Mouse (Mus musculus): ENCODE measurements around the gene Rxra. TPM values are rescaled to one million over a fixed set of nuclear protein-coding genes. Genes with fewer than 3 reads are reported as not detected.

Gene Rxra
- polyA plus RNA-seq, 1 experiment from 2014 or later: 11.2 TPM

DNA sequence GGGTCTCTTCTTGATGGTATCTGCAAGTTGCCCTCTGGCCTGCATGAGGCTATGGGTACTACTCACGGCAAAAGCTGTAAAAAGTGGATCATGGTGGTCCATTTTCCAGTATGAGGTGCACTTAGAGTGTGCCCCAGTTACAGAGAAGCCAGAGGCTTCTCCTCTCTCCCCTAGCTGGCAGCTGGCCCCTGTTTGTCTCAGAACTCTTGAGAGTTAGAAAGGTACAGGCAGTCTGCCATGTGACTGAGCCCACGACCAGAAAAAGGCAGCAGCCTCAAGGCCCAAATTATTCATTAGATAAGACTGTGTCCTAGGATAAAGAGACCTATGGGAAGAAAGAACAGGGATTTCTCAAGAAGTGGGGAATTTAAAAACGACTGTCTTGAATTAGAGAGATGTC is 30.8 kb upstream of the Rxra start:
- no peak for ATAC-seq (ENCODE audit: low FRiP score)
- Histone ChIP-seq H3K4me3 (no peak overlapping the region), H3K9ac (no peak overlapping the region), H3K36me3 (no peaks in the 10 kb centered on the region), H3K27ac (no peak overlapping the region), H3K4me2 (replicated peaks) (no peak overlapping the region), H3K4me1 (peaks cover 29% of the 10 kb centered on the region), H3K27me3 (peaks cover 5% of the 10 kb centered on the region), H3K9me3 (replicated peaks) (no peaks in the 10 kb centered on the region)
- WGBS: 66% methylated on average over 3 of the region's 3 CpGs

DNA sequence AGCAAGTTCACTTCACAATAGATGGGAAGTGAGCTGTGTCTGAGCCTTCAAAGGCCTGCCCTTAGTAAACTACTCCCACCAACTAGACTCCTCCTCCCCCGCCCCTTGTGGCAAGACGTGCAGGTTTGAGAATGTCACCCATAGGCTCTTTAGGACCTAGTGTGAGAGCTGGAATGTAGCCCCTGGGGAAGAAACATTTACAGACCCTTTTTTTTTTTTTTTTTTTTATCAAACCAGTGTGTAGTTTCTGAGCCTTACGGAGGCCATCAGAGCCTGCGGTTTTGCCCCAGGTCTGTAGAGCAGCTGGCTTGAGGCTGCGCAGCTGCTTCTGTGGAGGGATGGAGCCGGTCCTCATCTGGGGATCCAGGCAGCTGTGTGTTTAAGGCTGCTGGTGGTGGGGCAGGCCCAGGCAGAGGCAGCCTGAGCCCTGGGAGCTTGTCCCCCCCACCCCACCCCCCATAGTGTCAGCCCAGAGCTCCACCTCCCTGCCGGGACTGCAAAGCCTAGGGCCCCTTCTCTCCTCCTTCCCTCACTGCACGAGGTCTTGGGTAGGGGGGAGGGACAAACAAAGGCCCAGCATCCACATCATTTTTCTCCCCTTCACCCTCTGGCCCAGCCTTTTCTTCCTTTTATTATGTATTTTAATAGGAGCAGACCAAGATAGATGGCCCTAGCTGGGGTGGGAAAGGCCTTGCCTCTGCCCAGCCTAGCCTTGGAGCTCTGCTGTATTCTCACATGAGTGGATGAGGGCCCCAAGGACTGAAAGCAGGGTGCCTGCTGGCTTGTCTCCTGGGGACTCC is 26.2 kb upstream of the Rxra start:
- Histone ChIP-seq H3K36me3 (no peaks in the 10 kb centered on the region), H3K4me2 (replicated peaks) (no peak overlapping the region), H3K9ac (no peak overlapping the region; the same call in 1 of the 2 replicates), H3K27me3 (peaks cover 5% of the 10 kb centered on the region), H3K27ac (peak overlapping the region; percentile 58), H3K9me3 (replicated peaks) (no peaks in the 10 kb centered on the region), H3K4me1 (peaks cover 19% of the 10 kb centered on the region), H3K4me3 (no peak overlapping the region)
- 12% methylated on average over 8 of the region's 8 CpGs for WGBS
- ATAC-seq (ENCODE audit: low FRiP score): peak; percentile 86

DNA sequence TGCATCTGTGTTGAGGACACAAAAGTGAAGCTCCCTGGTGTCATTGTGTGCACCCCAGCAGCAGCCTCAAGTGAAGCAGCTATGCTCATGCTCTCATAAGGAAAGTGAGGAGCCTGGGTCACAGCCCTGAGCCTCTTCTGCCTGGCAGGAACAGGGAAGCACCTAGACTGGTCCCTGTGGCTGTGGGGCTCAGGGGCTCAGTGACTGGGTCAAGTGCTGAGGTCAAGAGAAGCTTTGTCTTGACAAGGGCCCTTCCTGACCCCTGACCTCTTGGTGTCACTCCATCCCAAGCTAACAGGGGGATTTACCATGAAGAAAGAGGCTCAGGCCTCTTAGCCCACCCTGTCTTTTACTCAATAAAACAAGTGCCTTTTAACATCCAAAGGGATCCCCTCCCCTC is 25.2 kb upstream of the Rxra start:
- ATAC-seq (ENCODE audit: low FRiP score): no peak
- Histone ChIP-seq H3K27ac (peak overlapping the region; percentile 58), H3K9ac (no peak overlapping the region), H3K27me3 (peaks cover 3% of the 10 kb centered on the region), H3K4me2 (replicated peaks) (no peak overlapping the region), H3K9me3 (replicated peaks) (no peaks in the 10 kb centered on the region), H3K4me1 (peaks cover 19% of the 10 kb centered on the region), H3K36me3 (no peaks in the 10 kb centered on the region), H3K4me3 (no peak overlapping the region)

DNA sequence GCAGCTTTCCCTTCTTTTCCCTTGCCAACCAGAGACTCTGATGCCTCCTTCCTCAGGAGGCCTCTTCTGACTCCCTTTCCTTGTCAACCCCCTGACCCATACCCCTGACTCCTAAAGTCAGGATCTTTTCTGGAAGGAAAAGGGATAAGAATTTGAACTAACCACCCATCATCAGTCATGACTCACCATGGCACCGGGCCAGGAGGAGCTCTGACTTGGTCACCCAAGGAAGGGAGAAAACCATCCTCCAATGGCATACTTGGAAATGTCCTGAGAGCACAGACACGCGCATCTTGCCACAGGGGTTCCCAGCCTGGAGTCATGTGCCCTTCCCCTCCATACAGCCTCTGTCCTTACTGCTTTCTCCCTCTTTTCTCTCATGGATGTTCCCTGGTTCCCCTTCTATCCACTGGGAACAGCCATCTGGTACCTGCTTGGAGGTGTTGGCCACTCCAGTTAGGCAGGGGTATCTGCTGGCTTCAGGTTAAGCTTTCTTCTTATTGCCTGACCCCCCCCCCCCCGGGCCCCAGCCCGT is 22.7 kb upstream of the Rxra start:
- Histone ChIP-seq H3K27ac (no peak overlapping the region), H3K4me3 (no peak overlapping the region), H3K9ac (no peak overlapping the region), H3K27me3 (no peaks in the 10 kb centered on the region; the same call in 1 of the 2 replicates), H3K9me3 (replicated peaks) (no peaks in the 10 kb centered on the region), H3K36me3 (no peaks in the 10 kb centered on the region), H3K4me1 (peaks cover 19% of the 10 kb centered on the region), H3K4me2 (replicated peaks) (no peak overlapping the region)
- no peak for ATAC-seq (ENCODE audit: low FRiP score)
- 81% methylated on average over 5 of the region's 5 CpGs for WGBS

DNA sequence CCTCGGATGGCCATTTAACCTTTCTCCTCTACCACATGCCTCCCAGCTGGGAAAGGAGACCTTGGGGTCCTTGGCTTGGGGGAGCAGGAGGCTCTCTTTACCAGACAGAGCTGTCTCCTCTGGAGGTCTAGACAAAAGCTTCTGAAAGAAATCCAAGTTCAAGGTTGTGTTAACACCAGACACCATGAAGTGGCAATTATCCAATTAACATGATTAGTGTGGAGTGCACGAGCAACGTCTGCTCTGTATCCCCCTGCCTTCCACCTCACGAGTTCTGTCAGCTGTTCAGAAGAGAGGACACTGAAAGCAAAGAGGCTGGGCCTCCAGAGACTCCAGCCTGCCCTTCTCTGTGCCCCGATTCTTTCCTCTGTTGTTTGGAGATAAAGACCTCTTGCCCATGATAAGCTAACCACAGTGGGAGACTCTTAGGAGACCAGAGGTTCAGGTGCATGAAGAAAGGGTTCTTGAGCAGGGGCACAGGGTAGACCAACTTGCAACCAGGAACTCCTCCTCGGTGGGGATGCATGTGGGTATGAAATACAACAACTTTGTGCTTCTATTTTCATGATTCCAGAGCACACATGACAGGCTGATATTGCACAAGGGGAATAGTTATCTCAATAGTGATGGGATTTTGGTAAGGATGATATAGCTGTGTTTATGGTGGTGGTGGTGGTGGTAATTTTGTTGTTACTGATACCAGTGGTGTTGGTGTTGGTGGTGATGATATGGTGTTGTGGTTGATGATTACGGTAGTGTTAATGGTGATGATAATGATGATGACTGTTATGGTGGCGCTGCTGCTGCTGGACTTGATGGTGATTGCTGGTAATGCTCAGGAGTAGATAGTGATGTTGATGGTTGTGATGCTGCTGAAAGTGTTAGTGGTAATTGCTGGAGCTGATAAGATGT is 21.7 kb upstream of the Rxra start:
- Histone ChIP-seq H3K4me1 (peaks cover 17% of the 10 kb centered on the region), H3K9me3 (replicated peaks) (no peaks in the 10 kb centered on the region), H3K27me3 (no peaks in the 10 kb centered on the region; the same call in 1 of the 2 replicates), H3K36me3 (no peaks in the 10 kb centered on the region), H3K4me2 (replicated peaks) (no peak overlapping the region), H3K9ac (no peak overlapping the region), H3K4me3 (no peak overlapping the region), H3K27ac (no peak overlapping the region)
- ATAC-seq (ENCODE audit: low FRiP score): no peak
- WGBS: 66% methylated on average over 8 of the region's 8 CpGs

DNA sequence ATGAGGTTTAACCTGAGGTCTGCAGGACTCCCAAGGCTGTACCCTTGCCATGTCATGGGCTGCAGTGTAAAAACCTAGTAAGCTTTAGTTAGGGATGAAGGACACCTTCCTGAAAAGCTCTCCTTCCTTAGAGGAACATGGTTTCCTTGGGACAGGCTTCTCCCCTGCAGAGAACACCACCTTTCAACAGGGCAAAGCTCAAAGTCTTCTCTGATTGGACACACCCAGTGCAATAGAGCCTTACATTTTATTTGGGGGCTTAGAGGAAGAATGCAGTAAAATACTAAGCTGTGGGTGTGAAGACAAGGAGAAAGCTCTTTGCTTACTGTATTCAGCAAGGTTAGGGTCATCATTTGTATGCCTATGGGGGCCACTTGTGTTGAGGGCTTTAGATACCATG is 19.7 kb upstream of the Rxra start:
- Histone ChIP-seq H3K27ac (no peak overlapping the region), H3K27me3 (no peaks in the 10 kb centered on the region; the same call in 1 of the 2 replicates), H3K36me3 (no peaks in the 10 kb centered on the region), H3K4me1 (no peaks in the 10 kb centered on the region), H3K4me3 (no peak overlapping the region), H3K4me2 (replicated peaks) (no peak overlapping the region), H3K9me3 (replicated peaks) (no peaks in the 10 kb centered on the region; the same call in 1 of the 2 replicates), H3K9ac (no peak overlapping the region)
- ATAC-seq (ENCODE audit: low FRiP score): no peak

DNA sequence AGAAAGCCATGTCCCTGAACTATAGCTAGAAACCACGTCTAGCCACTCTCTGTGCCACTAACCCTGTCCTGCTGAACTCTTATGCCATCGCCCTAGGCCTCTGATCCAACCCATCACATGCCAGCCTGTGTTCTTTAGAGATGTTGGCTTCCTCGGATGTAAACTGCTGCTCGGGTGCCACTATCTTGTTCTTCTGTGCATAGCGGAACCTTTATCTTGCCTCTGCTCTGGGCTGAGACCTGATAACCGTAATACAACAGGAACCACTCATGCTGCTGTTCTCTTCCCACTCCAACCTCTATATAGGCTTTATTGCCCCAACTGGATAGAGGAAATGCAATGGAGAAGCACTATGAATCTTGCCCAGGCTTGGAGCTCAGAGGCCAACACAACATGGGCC is 11.0 kb upstream of the Rxra start:
- WGBS: 87% methylated on average over 6 of the region's 6 CpGs
- ATAC-seq (ENCODE audit: low FRiP score): no peak
- peaks cover 10% of the 10 kb centered on the region for H3K4me1 ChIP-seq
- H3K9me3 ChIP-seq (replicated peaks): no peaks in the 10 kb centered on the region; the same call in 1 of the 2 replicates
- H3K4me3 ChIP-seq: no peak overlapping the region
- H3K27ac ChIP-seq: no peak overlapping the region
- no peak overlapping the region for H3K4me2 ChIP-seq (replicated peaks)
- H3K9ac ChIP-seq: no peak overlapping the region
- H3K36me3 ChIP-seq: no peaks in the 10 kb centered on the region
- no peaks in the 10 kb centered on the region for H3K27me3 ChIP-seq

DNA sequence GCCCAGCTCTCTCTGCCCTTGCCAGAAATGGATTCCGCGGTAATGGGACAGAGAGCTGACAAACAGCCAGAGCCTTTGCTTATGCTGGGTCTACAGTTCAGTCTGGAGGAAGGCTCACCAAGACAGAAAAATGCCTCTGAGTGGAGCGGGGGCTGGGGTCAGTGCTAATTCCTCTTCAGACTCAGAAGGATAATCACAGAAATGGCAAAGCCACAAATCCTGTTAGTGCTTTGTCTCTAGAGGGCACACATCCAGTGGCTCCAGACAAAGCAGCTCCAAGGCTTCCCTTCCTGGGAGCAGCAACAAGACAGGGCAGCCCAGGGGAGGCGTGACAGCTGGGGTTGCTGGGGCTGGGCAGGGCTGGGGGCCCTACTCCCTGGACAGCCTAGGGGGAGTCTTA is 9.5 kb upstream of the Rxra start:
- no peak overlapping the region for H3K27ac ChIP-seq
- no peaks in the 10 kb centered on the region for H3K36me3 ChIP-seq
- H3K27me3 ChIP-seq: no peaks in the 10 kb centered on the region
- H3K4me1 ChIP-seq: peaks cover 23% of the 10 kb centered on the region
- ATAC-seq (ENCODE audit: low FRiP score): no peak
- WGBS: 54% methylated on average over 4 of the region's 4 CpGs
- no peak overlapping the region for H3K9ac ChIP-seq
- H3K9me3 ChIP-seq (replicated peaks): no peaks in the 10 kb centered on the region
- H3K4me3 ChIP-seq: no peak overlapping the region
- H3K4me2 ChIP-seq (replicated peaks): no peak overlapping the region

DNA sequence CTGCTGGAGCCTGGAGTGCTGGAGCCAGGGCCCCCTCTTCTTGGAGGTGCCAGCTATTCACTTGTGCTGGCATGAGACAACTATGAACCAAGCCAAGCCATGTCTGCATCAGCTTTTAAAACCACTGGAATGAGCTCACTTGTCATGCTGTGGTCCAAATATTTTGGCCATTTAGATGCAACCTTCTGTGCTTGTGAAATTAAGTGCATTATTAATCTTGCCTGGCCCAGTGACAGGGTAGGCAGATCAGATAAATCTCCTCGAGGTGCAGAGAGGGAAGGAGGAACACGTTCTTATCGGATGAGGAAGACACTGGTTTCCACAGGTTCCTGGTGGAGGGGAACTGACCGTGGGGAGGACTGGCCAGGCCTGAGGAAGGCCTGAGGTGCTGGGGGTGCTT is 8.6 kb upstream of the Rxra start:
- Histone ChIP-seq H3K36me3 (no peaks in the 10 kb centered on the region), H3K9ac (no peak overlapping the region), H3K4me3 (no peak overlapping the region), H3K4me1 (peaks cover 32% of the 10 kb centered on the region), H3K9me3 (replicated peaks) (no peaks in the 10 kb centered on the region), H3K27ac (no peak overlapping the region), H3K27me3 (no peaks in the 10 kb centered on the region), H3K4me2 (replicated peaks) (no peak overlapping the region)
- 80% methylated on average over 4 of the region's 4 CpGs for WGBS
- no peak for ATAC-seq (ENCODE audit: low FRiP score)

DNA sequence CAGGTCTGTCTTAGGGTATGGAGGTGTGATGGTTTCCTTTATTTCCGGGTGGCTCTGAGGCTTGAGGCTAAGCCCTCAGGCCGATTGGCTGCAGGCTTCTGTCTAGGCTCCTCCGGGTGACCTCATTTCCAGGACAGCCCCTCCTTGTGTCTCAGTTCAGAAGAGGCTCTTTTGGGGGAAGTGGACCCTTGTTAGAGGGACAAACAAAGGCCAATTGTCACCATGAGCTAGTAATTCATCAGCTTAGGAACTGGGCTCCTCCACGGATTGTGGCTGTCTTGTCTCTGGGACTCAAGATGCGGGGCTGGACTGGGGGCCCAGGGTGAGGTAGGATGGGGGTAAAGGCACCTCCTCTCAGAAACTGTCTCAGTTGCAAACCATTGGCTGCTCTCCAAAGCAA is 5.5 kb upstream of the Rxra start:
- Histone ChIP-seq H3K4me3 (no peak overlapping the region), H3K4me1 (peaks cover 35% of the 10 kb centered on the region), H3K9ac (no peak overlapping the region), H3K4me2 (replicated peaks) (no peak overlapping the region), H3K27ac (peak overlapping the region; percentile 73; the same call in 1 of the 2 replicates), H3K9me3 (replicated peaks) (no peaks in the 10 kb centered on the region), H3K36me3 (no peaks in the 10 kb centered on the region), H3K27me3 (0 out of 2 replicates have a peak, but pooled peaks cover 3% of the 10 kb centered on the region)
- WGBS: 37% methylated on average over 5 of the region's 5 CpGs
- ATAC-seq (ENCODE audit: low FRiP score): no peak

DNA sequence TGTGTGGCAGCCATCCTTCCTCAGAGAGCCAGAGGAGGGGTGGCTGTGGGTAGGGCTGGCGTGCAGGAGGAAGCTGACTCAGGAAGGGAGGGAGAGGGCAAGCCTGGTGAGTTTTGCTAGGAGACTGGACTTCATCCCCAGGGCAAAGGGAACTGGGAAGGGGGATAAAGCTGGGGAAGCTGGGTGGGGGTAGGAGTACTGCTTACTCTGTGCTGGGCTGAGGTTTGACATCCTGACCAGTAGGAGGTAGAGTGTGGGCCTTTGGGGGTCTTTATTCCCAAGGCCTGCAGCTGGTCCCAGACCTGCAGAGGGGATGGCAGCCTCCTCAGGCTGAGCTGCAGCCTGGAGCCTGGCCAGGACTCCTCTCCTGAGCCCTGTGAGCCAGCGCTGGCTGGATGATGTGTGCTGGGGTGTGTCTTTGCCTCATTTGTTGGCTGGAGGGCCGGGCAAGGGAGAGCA is 4.6 kb upstream of the Rxra start:
- Histone ChIP-seq H3K4me3 (no peak overlapping the region), H3K9ac (no peak overlapping the region), H3K9me3 (replicated peaks) (no peaks in the 10 kb centered on the region), H3K27me3 (0 out of 2 replicates have a peak, but pooled peaks cover 3% of the 10 kb centered on the region), H3K4me1 (peaks cover 40% of the 10 kb centered on the region), H3K27ac (peak overlapping the region; percentile 73), H3K36me3 (no peaks in the 10 kb centered on the region), H3K4me2 (replicated peaks) (0 out of 2 replicates have a peak overlapping the region, but pooled peaks have one; percentile 11)
- ATAC-seq (ENCODE audit: low FRiP score): peak; percentile 26; the same call in 1 of the 2 replicates
- 19% methylated on average over 3 of the region's 3 CpGs for WGBS
